Mouse (Mus musculus) fat pad, adult 2 months (tissue): Measurements from ENCODE around the gene Ccdc102a.

ENCODE experiments used
- DNase-seq: peaks from one replicate; pipeline ENCODE4 v3.0.0-alpha.2; 2011; ENCODE audit warnings: low read depth, low spot score; ENCODE audit errors: extremely low read depth

Gene Ccdc102a

GRCm38 (mm10) chr8:94917851-94918495 lies at the start of gene Ccdc102a:
Gene Ccdc102a, minus strand, starts transcription at chr8:94918098.
- DNase-seq = no peak

GRCm38 (mm10) chr8:94967554-94967953 lies 49.7 kb upstream of the Ccdc102a start:
- no peak for DNase-seq

GRCm38 (mm10) chr8:94967071-94967470 lies 49.2 kb upstream of the Ccdc102a start:
- no peak for DNase-seq

GRCm38 (mm10) chr8:94966578-94966977 lies 48.7 kb upstream of the Ccdc102a start:
- no peak for DNase-seq

GRCm38 (mm10) chr8:94964828-94965227 lies 46.9 kb upstream of the Ccdc102a start:
- DNase-seq = no peak

GRCm38 (mm10) chr8:94962201-94962600 lies 44.3 kb upstream of the Ccdc102a start:
- no peak for DNase-seq

GRCm38 (mm10) chr8:94956078-94956574 lies 38.2 kb upstream of the Ccdc102a start:
- no peak for DNase-seq

- no peak for DNase-seq
Observed at GRCm38 (mm10) chr8:94954921-94955758, 37.2 kb upstream of the Ccdc102a start.

GRCm38 (mm10) chr8:94954368-94954737 lies 36.5 kb upstream of the Ccdc102a start:
- no peak for DNase-seq

GRCm38 (mm10) chr8:94953624-94954367 lies 35.9 kb upstream of the Ccdc102a start:
- no peak for DNase-seq

- no peak for DNase-seq
Observed at GRCm38 (mm10) chr8:94952086-94952485, 34.2 kb upstream of the Ccdc102a start.

GRCm38 (mm10) chr8:94950458-94950857 lies 32.6 kb upstream of the Ccdc102a start:
- no peak for DNase-seq

GRCm38 (mm10) chr8:94950046-94950445 lies 32.1 kb upstream of the Ccdc102a start:
- DNase-seq = no peak

GRCm38 (mm10) chr8:94949010-94949409 lies 31.1 kb upstream of the Ccdc102a start:
- DNase-seq = no peak

- DNase-seq = no peak
Observed at GRCm38 (mm10) chr8:94948421-94948820, 30.5 kb upstream of the Ccdc102a start.

- DNase-seq = no peak
Observed at GRCm38 (mm10) chr8:94945185-94945584, 27.3 kb upstream of the Ccdc102a start.

- no peak for DNase-seq
Observed at GRCm38 (mm10) chr8:94942566-94942965, 24.7 kb upstream of the Ccdc102a start.

GRCm38 (mm10) chr8:94935172-94935571 lies 17.3 kb upstream of the Ccdc102a start:
- DNase-seq = no peak

GRCm38 (mm10) chr8:94933918-94934317 lies 16.0 kb upstream of the Ccdc102a start:
- no peak for DNase-seq

GRCm38 (mm10) chr8:94928227-94928626 lies 10.3 kb upstream of the Ccdc102a start:
- DNase-seq = no peak

GRCm38 (mm10) chr8:94923405-94923804 lies 5.5 kb upstream of the Ccdc102a start, which contains the start of gene Adgrg5:
Gene Adgrg5, plus strand, starts transcription at chr8:94923694.
- no peak for DNase-seq
